Mouse (Mus musculus) intestine, postnatal 0 days (tissue): ENCODE measurements around the gene Tenm3. TPM values are rescaled to one million over a fixed set of nuclear protein-coding genes. Genes with fewer than 3 reads are reported as not detected.

Experiments used
- ATAC-seq: fragments of 200-750 bp; cut with Nextera tagmentation; 2 replicates; pipeline ENCODE4 v1.8.0; 2017; ENCODE audit warnings: mild to moderate bottlenecking, moderate TSS enrichment, moderate library complexity
- H3K27ac ChIP-seq: fragments of 300-500 bp; sonication (generic); 2 replicates; pipeline ENCODE4 v1.5.1; 2014; ENCODE audit warnings: mild to moderate bottlenecking, low read depth, low read length, moderate library complexity
- H3K27me3 ChIP-seq: fragments of 300-500 bp; sonication (generic); replicated peaks from 2 replicates; pipeline ENCODE4 v1.6.1; 2014; ENCODE audit warnings: low read length, mixed read lengths; ENCODE audit not compliant: control insufficient read depth, insufficient read depth
- H3K36me3 ChIP-seq: fragments of 300-500 bp; sonication (generic); 2 replicates; pipeline ENCODE4 v1.6.1; 2014; ENCODE audit warnings: mild to moderate bottlenecking, moderate library complexity; ENCODE audit not compliant: control insufficient read depth, insufficient read depth
- H3K4me1 ChIP-seq: fragments of 300-500 bp; sonication (generic); replicated peaks from 2 replicates; pipeline ENCODE4 v1.6.1; 2014; ENCODE audit warnings: antibody characterized with exemption, low read length, mixed read lengths; ENCODE audit not compliant: control insufficient read depth, insufficient read depth
- H3K4me2 ChIP-seq: fragments of 300-500 bp; sonication (generic); replicated peaks from 2 replicates; pipeline ENCODE4 v1.6.1; 2014; ENCODE audit warnings: low read depth, mild to moderate bottlenecking, moderate library complexity
- H3K4me3 ChIP-seq: fragments of 300-500 bp; sonication (generic); 2 replicates; pipeline ENCODE4 v1.5.1; 2014; ENCODE audit warnings: low read depth, low read length
- H3K9ac ChIP-seq: fragments of 300-500 bp; sonication (generic); 2 replicates; pipeline ENCODE4 v1.6.1; 2014; ENCODE audit warnings: mild to moderate bottlenecking, low read depth, low read length
- H3K9me3 ChIP-seq: fragments of 300-500 bp; sonication (generic); 2 replicates; pipeline ENCODE4 v1.6.1; 2016; ENCODE audit warnings: mixed run types; ENCODE audit not compliant: control insufficient read depth
- CTCF ChIP-seq: sonication (generic); IDR thresholded peaks from 2 replicates; pipeline ENCODE4 v1.5.1; 2016; ENCODE audit warnings: low read depth, mild to moderate bottlenecking, control low read depth, antibody characterized with exemption, moderate library complexity
- WGBS: fragments of 180-500 bp; shearing (Covaris S2); extraction: QIAGEN DNeasy Blood & Tissue Kit; methylation state at CpG from one replicate; pipeline ENCODE4 v1.1.7; 2014; 5-methylcytosine and 5-hydroxymethylcytosine counted together
- polyA plus RNA-seq: library from polyadenylated mRNA; unstranded; fragments of >200 nt; fragmentation: Nextera tagmentation; extraction: Ambion mirVana; gene quantifications from 2 replicates; pipeline ENCODE4 v1.2.1, GENCODE M21; 2015

The Tenm3 gene
- polyA plus RNA-seq, 1 experiment from 2014 or later = 5.3 TPM

- H3K27me3 ChIP-seq = no peaks in the 10 kb centered on the region
- H3K36me3 ChIP-seq = no peaks in the 10 kb centered on the region
- H3K4me3 ChIP-seq = peak overlapping the region; percentile 35
- no peaks in the 10 kb centered on the region for H3K9me3 ChIP-seq
- H3K4me1 ChIP-seq = no peaks in the 10 kb centered on the region
- peak overlapping the region; percentile 71 for H3K4me2 ChIP-seq
- peak; percentile 63 for ATAC-seq
- TF ChIP-seq CTCF = peak; percentile 97
- no peak overlapping the region for H3K27ac ChIP-seq
- H3K9ac ChIP-seq = peak overlapping the region; percentile 35; the same call in 1 of the 2 replicates
- 11% methylated on average over 11 of the region's 11 CpGs for WGBS
Observed at GRCm38 (mm10) chr8:48222429-48222769, 621.4 kb downstream of the Tenm3 start.

- Histone ChIP-seq H3K4me2 (peak overlapping the region; percentile 71), H3K27ac (no peak overlapping the region), H3K9ac (peak overlapping the region; percentile 35; the same call in 1 of the 2 replicates), H3K4me3 (peak overlapping the region; percentile 35), H3K4me1 (no peaks in the 10 kb centered on the region), H3K36me3 (no peaks in the 10 kb centered on the region), H3K27me3 (no peaks in the 10 kb centered on the region), H3K9me3 (no peaks in the 10 kb centered on the region)
- peak; percentile 50 for ATAC-seq
- 8% methylated on average over 16 of the region's 16 CpGs for WGBS
- TF ChIP-seq CTCF = no peak
Observed at GRCm38 (mm10) chr8:48221724-48222428, 621.9 kb downstream of the Tenm3 start.

GRCm38 (mm10) chr8:48221304-48221703 is 622.4 kb downstream of the Tenm3 start:
- 77% methylated on average over 11 of the region's 11 CpGs for WGBS
- no peaks in the 10 kb centered on the region for H3K27me3 ChIP-seq
- no peaks in the 10 kb centered on the region for H3K4me1 ChIP-seq
- no peaks in the 10 kb centered on the region for H3K36me3 ChIP-seq
- H3K9ac ChIP-seq = no peak overlapping the region
- H3K27ac ChIP-seq = no peak overlapping the region
- H3K4me3 ChIP-seq = no peak overlapping the region
- no peak for ATAC-seq
- H3K4me2 ChIP-seq = 0 out of 2 replicates have a peak overlapping the region, but pooled peaks have one; percentile 71
- no peak for TF ChIP-seq CTCF
- no peaks in the 10 kb centered on the region for H3K9me3 ChIP-seq

GRCm38 (mm10) chr8:48220529-48221181 is 623.1 kb downstream of the Tenm3 start:
- Histone ChIP-seq H3K4me1 (no peaks in the 10 kb centered on the region), H3K4me2 (no peak overlapping the region), H3K9ac (no peak overlapping the region), H3K9me3 (no peaks in the 10 kb centered on the region), H3K27me3 (no peaks in the 10 kb centered on the region), H3K4me3 (no peak overlapping the region), H3K36me3 (no peaks in the 10 kb centered on the region), H3K27ac (no peak overlapping the region)
- no peak for ATAC-seq
- no peak for TF ChIP-seq CTCF
- WGBS = 83% methylated on average over 25 of the region's 25 CpGs

GRCm38 (mm10) chr8:48215071-48215501 is 628.7 kb downstream of the Tenm3 start:
- Histone ChIP-seq H3K27me3 (no peaks in the 10 kb centered on the region), H3K9me3 (no peaks in the 10 kb centered on the region), H3K9ac (no peak overlapping the region), H3K4me1 (no peaks in the 10 kb centered on the region), H3K36me3 (no peaks in the 10 kb centered on the region), H3K4me3 (no peak overlapping the region), H3K4me2 (no peak overlapping the region), H3K27ac (no peak overlapping the region)
- ATAC-seq = no peak
- WGBS = 59% methylated on average over 9 of the region's 9 CpGs
- no peak for TF ChIP-seq CTCF

GRCm38 (mm10) chr8:48214386-48214785 is 629.4 kb downstream of the Tenm3 start:
- Histone ChIP-seq H3K27me3 (no peaks in the 10 kb centered on the region), H3K4me2 (no peak overlapping the region), H3K27ac (no peak overlapping the region), H3K9ac (no peak overlapping the region), H3K4me3 (no peak overlapping the region), H3K9me3 (no peaks in the 10 kb centered on the region), H3K4me1 (no peaks in the 10 kb centered on the region), H3K36me3 (no peaks in the 10 kb centered on the region)
- WGBS = 76% methylated on average over 6 of the region's 6 CpGs
- no peak for ATAC-seq
- no peak for TF ChIP-seq CTCF
